Mouse (Mus musculus) liver (tissue): ENCODE data around the gene Lclat1.

Experiments used
- DNase-seq: peaks from one replicate; pipeline ENCODE4 v3.0.0-alpha.2; 2020; ENCODE audit warnings: mixed read lengths

The Lclat1 gene

GRCm38 (mm10) chr17:73091368-73091767, 16.4 kb upstream of the Lclat1 start:
- no peak for DNase-seq

GRCm38 (mm10) chr17:73092103-73093097, 15.4 kb upstream of the Lclat1 start:
- no peak for DNase-seq

- no peak for DNase-seq
Measured at GRCm38 (mm10) chr17:73095070-73095469, 12.7 kb upstream of the Lclat1 start.

GRCm38 (mm10) chr17:73095585-73095984, 12.2 kb upstream of the Lclat1 start:
- no peak for DNase-seq

- DNase-seq, result peak; percentile 67
Measured at GRCm38 (mm10) chr17:73096484-73096883, 11.3 kb upstream of the Lclat1 start.

GRCm38 (mm10) chr17:73098636-73099035, 9.1 kb upstream of the Lclat1 start:
- DNase-seq, result no peak

- DNase-seq, result no peak
Measured at GRCm38 (mm10) chr17:73100396-73100795, 7.4 kb upstream of the Lclat1 start.

- DNase-seq, result no peak
Measured at GRCm38 (mm10) chr17:73102538-73102937, 5.2 kb upstream of the Lclat1 start.

- peak; percentile 31 for DNase-seq
Measured at GRCm38 (mm10) chr17:73108170-73108887, 544 bp downstream of the Lclat1 start.

- no peak for DNase-seq
Measured at GRCm38 (mm10) chr17:73108888-73109259, 1.1 kb downstream of the Lclat1 start.

- DNase-seq, result no peak
Measured at GRCm38 (mm10) chr17:73112128-73112527, 4.3 kb downstream of the Lclat1 start.

GRCm38 (mm10) chr17:73112601-73113000, 4.8 kb downstream of the Lclat1 start:
- DNase-seq, result no peak

- DNase-seq, result no peak
Measured at GRCm38 (mm10) chr17:73113230-73113629, 5.4 kb downstream of the Lclat1 start.

- DNase-seq, result no peak
Measured at GRCm38 (mm10) chr17:73118134-73118533, 10.3 kb downstream of the Lclat1 start.

GRCm38 (mm10) chr17:73118702-73119101, 10.9 kb downstream of the Lclat1 start:
- no peak for DNase-seq

GRCm38 (mm10) chr17:73119150-73119549, 11.4 kb downstream of the Lclat1 start:
- no peak for DNase-seq

GRCm38 (mm10) chr17:73120545-73120944, 12.8 kb downstream of the Lclat1 start:
- no peak for DNase-seq

- no peak for DNase-seq
Measured at GRCm38 (mm10) chr17:73121726-73122125, 13.9 kb downstream of the Lclat1 start.

- DNase-seq, result no peak
Measured at GRCm38 (mm10) chr17:73126349-73126748, 18.6 kb downstream of the Lclat1 start.

GRCm38 (mm10) chr17:73126903-73127302, 19.1 kb downstream of the Lclat1 start:
- DNase-seq, result no peak

GRCm38 (mm10) chr17:73136562-73137484, 29.0 kb downstream of the Lclat1 start:
- DNase-seq, result no peak

- no peak for DNase-seq
Measured at GRCm38 (mm10) chr17:73138217-73138616, 30.4 kb downstream of the Lclat1 start.

GRCm38 (mm10) chr17:73142029-73142428, 34.2 kb downstream of the Lclat1 start:
- DNase-seq, result no peak
